Mouse (Mus musculus) heart, adult 2 months (tissue): Measurements from ENCODE around the gene Col15a1. TPM values are rescaled to one million over a fixed set of nuclear protein-coding genes. Genes with fewer than 3 reads are reported as not detected.

Source experiments
- DNase-seq, 2 experiments: peaks; one replicate each; pipeline ENCODE4 v3.0.0; 2021
- H3K27ac ChIP-seq: fragments of 200-600 bp; 2 replicates; pipeline ENCODE4 v1.8.1; 2022
- H3K27me3 ChIP-seq: fragments of 200-500 bp; 2 replicates; pipeline ENCODE4 v1.6.1; 2012; ENCODE audit warnings: mild to moderate bottlenecking, low read length, inconsistent platforms, mixed read lengths; ENCODE audit not compliant: control insufficient read depth, insufficient read depth
- H3K36me3 ChIP-seq: fragments of 200-500 bp; 2 replicates; pipeline ENCODE4 v1.6.1; 2012; ENCODE audit warnings: low read length, inconsistent platforms; ENCODE audit not compliant: control insufficient read depth, insufficient read depth
- H3K4me1 ChIP-seq: fragments of 200-500 bp; 2 replicates; pipeline ENCODE4 v1.6.1; 2011; ENCODE audit warnings: low read length; ENCODE audit not compliant: control insufficient read depth, insufficient read depth
- H3K4me3 ChIP-seq: fragments of 200-600 bp; 2 replicates; pipeline ENCODE4 v1.8.1; 2022
- H3K79me2 ChIP-seq: fragments of 200-500 bp; replicated peaks from 2 replicates; pipeline ENCODE4 v1.6.1; 2012; ENCODE audit warnings: mild to moderate bottlenecking, inconsistent platforms, low read length, moderate library complexity, mixed read lengths; ENCODE audit not compliant: control insufficient read depth, insufficient read depth
- H3K9ac ChIP-seq: fragments of 200-500 bp; 2 replicates; pipeline ENCODE4 v1.6.1; 2012; ENCODE audit warnings: low read depth, mild to moderate bottlenecking, control low read depth, inconsistent platforms, low read length, mixed read lengths
- CTCF ChIP-seq: fragments of 200-600 bp; IDR thresholded peaks from 2 replicates; pipeline ENCODE4 v1.8.1; 2022; ENCODE audit warnings: antibody characterized with exemption, mild to moderate bottlenecking, moderate library complexity
- EP300 ChIP-seq: fragments of 200-500 bp; IDR thresholded peaks from 2 replicates; pipeline ENCODE4 v1.6.1; 2011; ENCODE audit warnings: low read depth, low read length, control low read depth; ENCODE audit not compliant: insufficient read depth
- POLR2A ChIP-seq: fragments of 200-500 bp; IDR thresholded peaks from 2 replicates; pipeline ENCODE4 v1.6.1; 2011; ENCODE audit warnings: mild to moderate bottlenecking, low read depth, low read length, control low read depth; ENCODE audit not compliant: insufficient read depth
- WGBS: fragments of 180-500 bp; shearing (Covaris S2); methylation state at CpG from one replicate; pipeline ENCODE4 v1.1.7; 2018; 5-methylcytosine and 5-hydroxymethylcytosine counted together
- intact Hi-C: fragments of 180-260 bp; cut with DNase I; formaldehyde crosslinking; loops from one replicate; pipeline ENCODE4 v1.15.1; 2025
- polyA plus RNA-seq: library from polyadenylated mRNA; depleted of rRNA; stranded (reverse); fragments of >200 nt; gene quantifications from 2 replicates; pipeline ENCODE4 v1.2.3, GENCODE M21; 2012
- total RNA-seq, 2 experiments: library from RNA; stranded (reverse); gene quantifications; 2 replicates each; pipeline ENCODE4 v1.2.3; 2021

Gene Col15a1
- total and polyA plus RNA-seq, 3 experiments, result 36.9 to 97.6 (median 86.4) TPM

GRCm38 (mm10) chr4:47313710-47314410, 105.9 kb downstream of the Col15a1 start:
- Histone ChIP-seq H3K27ac (no peak overlapping the region; the same call in 1 of the 2 replicates), H3K36me3 (no peaks in the 10 kb centered on the region), H3K4me1 (peaks cover 16% of the 10 kb centered on the region), H3K9ac (no peak overlapping the region), H3K4me3 (no peak overlapping the region), H3K27me3 (no peaks in the 10 kb centered on the region), H3K79me2 (no peaks in the 10 kb centered on the region)
- TF ChIP-seq POLR2A, result no peak
- intact Hi-C loops, result loop anchor here (5.0 kb wide), 1 partner anchor 88 kb away; no protein-coding TSS in a partner anchor
- WGBS, result 62% methylated on average over 8 of the region's 8 CpGs
- DNase-seq, result no peak

DNA sequence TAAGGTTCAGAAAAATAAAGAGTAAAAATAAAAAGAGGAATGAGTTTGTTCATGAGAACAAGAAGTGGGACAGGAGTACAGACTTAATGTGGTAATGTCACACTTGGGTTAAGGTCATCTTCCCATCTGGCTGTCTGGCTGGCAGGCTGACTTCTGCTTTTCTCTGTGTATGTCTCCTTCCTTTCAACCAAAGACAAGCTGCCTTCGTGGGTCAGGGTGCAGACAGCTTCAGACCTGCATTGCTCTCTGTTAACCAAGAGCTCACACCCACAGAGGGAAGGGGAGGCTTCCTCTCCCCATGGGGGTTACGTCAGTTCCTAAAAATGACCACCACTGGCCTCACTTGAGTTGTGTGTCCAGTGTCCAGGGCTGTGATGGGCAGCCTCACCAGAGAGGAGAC, 107.5 kb downstream of the Col15a1 start:
- WGBS, result 34% methylated on average over 2 of the region's 2 CpGs
- Histone ChIP-seq H3K4me1 (peaks cover 14% of the 10 kb centered on the region), H3K9ac (no peak overlapping the region), H3K4me3 (no peak overlapping the region), H3K27ac (no peak overlapping the region), H3K27me3 (no peaks in the 10 kb centered on the region), H3K36me3 (no peaks in the 10 kb centered on the region), H3K79me2 (no peaks in the 10 kb centered on the region)
- peak in 1 of 2 experiments; percentile 48 for DNase-seq
- TF ChIP-seq EP300, result no peak
- no peak for TF ChIP-seq CTCF
- intact Hi-C loops, result no loop called here

- Histone ChIP-seq H3K36me3 (no peaks in the 10 kb centered on the region), H3K27ac (no peak overlapping the region; the same call in 1 of the 2 replicates), H3K4me3 (no peak overlapping the region), H3K9ac (no peak overlapping the region), H3K4me1 (peaks cover 10% of the 10 kb centered on the region), H3K79me2 (no peaks in the 10 kb centered on the region), H3K27me3 (no peaks in the 10 kb centered on the region)
- intact Hi-C loops, result no loop called here
- peak in 1 of 2 experiments; percentile 48 for DNase-seq
- WGBS, result 46% methylated on average over 6 of the region's 6 CpGs
- no peak for TF ChIP-seq POLR2A
- TF ChIP-seq EP300, result no peak
- TF ChIP-seq CTCF, result no peak
These were observed 108.5 kb downstream of the Col15a1 start for GRCm38 (mm10) chr4:47316432-47316831.

GRCm38 (mm10) chr4:47319561-47320321, 111.8 kb downstream of the Col15a1 start:
- Histone ChIP-seq H3K4me3 (no peak overlapping the region), H3K9ac (no peak overlapping the region), H3K27me3 (no peaks in the 10 kb centered on the region), H3K27ac (no peak overlapping the region), H3K79me2 (no peaks in the 10 kb centered on the region), H3K36me3 (no peaks in the 10 kb centered on the region), H3K4me1 (peaks cover 6% of the 10 kb centered on the region)
- WGBS, result 77% methylated on average over 10 of the region's 10 CpGs
- no peak for DNase-seq
- intact Hi-C loops, result no loop called here
- TF ChIP-seq CTCF (no peak), EP300 (no peak), POLR2A (no peak)

DNA sequence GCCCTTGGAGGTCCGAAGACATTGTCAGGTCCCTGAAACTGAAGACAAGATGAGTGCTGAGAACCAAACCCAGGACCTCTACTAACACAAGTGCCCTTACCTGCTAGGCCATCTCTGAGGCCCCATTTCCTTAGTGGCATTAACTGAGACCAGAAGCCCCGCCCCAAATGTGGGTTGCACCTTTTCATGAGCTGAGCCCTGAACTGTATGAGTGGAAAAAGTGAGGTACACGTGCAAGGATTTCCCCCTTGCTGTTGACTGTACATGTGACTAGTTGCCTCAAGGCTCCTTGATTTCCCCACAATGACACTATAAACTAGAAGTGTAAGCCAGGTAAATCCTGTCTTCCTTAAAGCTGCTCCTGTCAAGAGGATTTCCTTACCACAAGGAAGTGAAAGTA, 114.4 kb downstream of the Col15a1 start:
- Histone ChIP-seq H3K36me3 (no peaks in the 10 kb centered on the region), H3K4me3 (no peak overlapping the region), H3K27me3 (no peaks in the 10 kb centered on the region), H3K27ac (no peak overlapping the region), H3K4me1 (no peaks in the 10 kb centered on the region), H3K9ac (no peak overlapping the region), H3K79me2 (no peaks in the 10 kb centered on the region)
- TF ChIP-seq CTCF (no peak), POLR2A (no peak), EP300 (no peak)
- intact Hi-C loops, result no loop called here
- DNase-seq, result no peak
- WGBS, result 76% methylated on average over 3 of the region's 3 CpGs

- no peak overlapping the region for H3K4me3 ChIP-seq
- no peak overlapping the region for H3K9ac ChIP-seq
- no peaks in the 10 kb centered on the region for H3K27me3 ChIP-seq
- no peaks in the 10 kb centered on the region for H3K79me2 ChIP-seq
- intact Hi-C loops, result no loop called here
- H3K27ac ChIP-seq, result no peak overlapping the region
- no peak for DNase-seq
- H3K36me3 ChIP-seq, result no peaks in the 10 kb centered on the region
- WGBS, result 68% methylated on average over 1 of the region's 1 CpGs
- no peak for TF ChIP-seq EP300
- TF ChIP-seq CTCF, result no peak
- no peak for TF ChIP-seq POLR2A
- H3K4me1 ChIP-seq, result no peaks in the 10 kb centered on the region
These were observed 116.2 kb downstream of the Col15a1 start for GRCm38 (mm10) chr4:47324206-47324605.
